Mouse (Mus musculus): ENCODE measurements around the gene Mbl2. TPM values are rescaled to one million over a fixed set of nuclear protein-coding genes. Genes with fewer than 3 reads are reported as not detected.
"Not testable (repeated sequence)": the region's sequence is repeated elsewhere in the genome, so short reads cannot be mapped to it uniquely, and the experiment has no call there.

Gene Mbl2
- polyA plus RNA-seq, 1 experiment from 2014 or later: 0.21 TPM

- no peaks in the 10 kb centered on the region for H3K9me3 ChIP-seq (ENCODE audit: control insufficient read depth, low read length)
- no peak overlapping the region for H3K4me3 ChIP-seq (ENCODE audit: low read depth, low read length)
- DNase-seq (ENCODE audit: low spot score) (no peak), ATAC-seq (replicated peaks; ENCODE audit: low FRiP score) (no peak)
- H3K9ac ChIP-seq (ENCODE audit: low read depth, low read length): no peak overlapping the region
- H3K36me3 ChIP-seq (ENCODE audit: control insufficient read depth, insufficient read depth, low read length): no peaks in the 10 kb centered on the region
- H3K4me2 ChIP-seq: no peak overlapping the region
- H3K27ac ChIP-seq (ENCODE audit: low read depth, low read length): no peak overlapping the region
- WGBS: 36% methylated on average over 2 of the region's 2 CpGs
- no peaks in the 10 kb centered on the region for H3K27me3 ChIP-seq (replicated peaks; ENCODE audit: control insufficient read depth, insufficient read depth, low read length)
- no peaks in the 10 kb centered on the region for H3K4me1 ChIP-seq (replicated peaks; ENCODE audit: control insufficient read depth, insufficient read depth, low read length)
Observed at GRCm38 (mm10) chr19:30214026-30214425, 18.7 kb upstream of the Mbl2 start.

- ATAC-seq (replicated peaks; ENCODE audit: low FRiP score); H3K27ac ChIP-seq (ENCODE audit: low read depth, low read length); H3K9me3 ChIP-seq (ENCODE audit: control insufficient read depth, low read length); H3K27me3 ChIP-seq (replicated peaks; ENCODE audit: control insufficient read depth, insufficient read depth, low read length); H3K9ac ChIP-seq (ENCODE audit: low read depth, low read length); H3K4me3 ChIP-seq (ENCODE audit: low read depth, low read length); H3K4me1 ChIP-seq (replicated peaks; ENCODE audit: control insufficient read depth, insufficient read depth, low read length); H3K4me2 ChIP-seq; H3K36me3 ChIP-seq (ENCODE audit: control insufficient read depth, insufficient read depth, low read length): not testable (repeated sequence)
- WGBS: 55% methylated on average over 2 of the region's 2 CpGs
- peak; percentile 26 for DNase-seq (ENCODE audit: low spot score)
Observed at GRCm38 (mm10) chr19:30215736-30216135, 17.0 kb upstream of the Mbl2 start.

- Histone ChIP-seq H3K27ac (ENCODE audit: low read depth, low read length) (no peak overlapping the region), H3K27me3 (replicated peaks; ENCODE audit: control insufficient read depth, insufficient read depth, low read length) (no peaks in the 10 kb centered on the region), H3K4me1 (replicated peaks; ENCODE audit: control insufficient read depth, insufficient read depth, low read length) (no peaks in the 10 kb centered on the region), H3K4me3 (ENCODE audit: low read depth, low read length) (no peak overlapping the region), H3K4me2 (no peak overlapping the region), H3K9ac (ENCODE audit: low read depth, low read length) (no peak overlapping the region), H3K9me3 (ENCODE audit: control insufficient read depth, low read length) (no peaks in the 10 kb centered on the region), H3K36me3 (ENCODE audit: control insufficient read depth, insufficient read depth, low read length) (no peaks in the 10 kb centered on the region)
- 68% methylated on average over 4 of the region's 4 CpGs for WGBS
- DNase-seq (ENCODE audit: low spot score): no peak
- ATAC-seq (replicated peaks; ENCODE audit: low FRiP score): no peak
Observed at GRCm38 (mm10) chr19:30216186-30216585, 16.6 kb upstream of the Mbl2 start.

- Histone ChIP-seq H3K36me3 (ENCODE audit: control insufficient read depth, insufficient read depth, low read length) (no peaks in the 10 kb centered on the region), H3K27me3 (replicated peaks; ENCODE audit: control insufficient read depth, insufficient read depth, low read length) (no peaks in the 10 kb centered on the region), H3K9ac (ENCODE audit: low read depth, low read length) (no peak overlapping the region), H3K4me1 (replicated peaks; ENCODE audit: control insufficient read depth, insufficient read depth, low read length) (no peaks in the 10 kb centered on the region), H3K4me3 (ENCODE audit: low read depth, low read length) (no peak overlapping the region), H3K27ac (ENCODE audit: low read depth, low read length) (no peak overlapping the region), H3K9me3 (ENCODE audit: control insufficient read depth, low read length) (no peaks in the 10 kb centered on the region), H3K4me2 (no peak overlapping the region)
- DNase-seq (ENCODE audit: low spot score) (peak; percentile 32), ATAC-seq (replicated peaks; ENCODE audit: low FRiP score) (no peak)
- 14% methylated on average over 7 of the region's 7 CpGs for WGBS
Observed at GRCm38 (mm10) chr19:30217335-30217734, 15.4 kb upstream of the Mbl2 start.

GRCm38 (mm10) chr19:30222593-30222992 lies 10.1 kb upstream of the Mbl2 start:
- ATAC-seq (replicated peaks; ENCODE audit: low FRiP score); H3K27me3 ChIP-seq (replicated peaks; ENCODE audit: control insufficient read depth, insufficient read depth, low read length); H3K4me2 ChIP-seq; H3K36me3 ChIP-seq (ENCODE audit: control insufficient read depth, insufficient read depth, low read length); H3K9ac ChIP-seq (ENCODE audit: low read depth, low read length); H3K4me1 ChIP-seq (replicated peaks; ENCODE audit: control insufficient read depth, insufficient read depth, low read length); H3K9me3 ChIP-seq (ENCODE audit: control insufficient read depth, low read length); H3K4me3 ChIP-seq (ENCODE audit: low read depth, low read length); H3K27ac ChIP-seq (ENCODE audit: low read depth, low read length): not testable (repeated sequence)
- DNase-seq (ENCODE audit: low spot score): peak; percentile 10
- 55% methylated on average over 8 of the region's 8 CpGs for WGBS

- Histone ChIP-seq H3K9me3 (ENCODE audit: control insufficient read depth, low read length) (no peaks in the 10 kb centered on the region), H3K4me3 (ENCODE audit: low read depth, low read length) (no peak overlapping the region), H3K9ac (ENCODE audit: low read depth, low read length) (no peak overlapping the region), H3K4me2 (no peak overlapping the region), H3K27me3 (replicated peaks; ENCODE audit: control insufficient read depth, insufficient read depth, low read length) (no peaks in the 10 kb centered on the region), H3K36me3 (ENCODE audit: control insufficient read depth, insufficient read depth, low read length) (no peaks in the 10 kb centered on the region), H3K27ac (ENCODE audit: low read depth, low read length) (no peak overlapping the region), H3K4me1 (replicated peaks; ENCODE audit: control insufficient read depth, insufficient read depth, low read length) (no peaks in the 10 kb centered on the region)
- ATAC-seq (replicated peaks; ENCODE audit: low FRiP score) (no peak), DNase-seq (ENCODE audit: low spot score) (no peak)
- 67% methylated on average over 3 of the region's 3 CpGs for WGBS
Observed at GRCm38 (mm10) chr19:30229477-30229876, 3.3 kb upstream of the Mbl2 start.

GRCm38 (mm10) chr19:30234416-30234815 lies 1.7 kb downstream of the Mbl2 start:
- no peaks in the 10 kb centered on the region for H3K27me3 ChIP-seq (replicated peaks; ENCODE audit: control insufficient read depth, insufficient read depth, low read length)
- no peak for DNase-seq (ENCODE audit: low spot score)
- H3K9ac ChIP-seq (ENCODE audit: low read depth, low read length): no peak overlapping the region
- ATAC-seq (replicated peaks; ENCODE audit: low FRiP score): no peak
- no peaks in the 10 kb centered on the region for H3K36me3 ChIP-seq (ENCODE audit: control insufficient read depth, insufficient read depth, low read length)
- no peak overlapping the region for H3K4me3 ChIP-seq (ENCODE audit: low read depth, low read length)
- no peaks in the 10 kb centered on the region for H3K4me1 ChIP-seq (replicated peaks; ENCODE audit: control insufficient read depth, insufficient read depth, low read length)
- H3K4me2 ChIP-seq: no peak overlapping the region
- 74% methylated on average over 8 of the region's 8 CpGs for WGBS
- H3K27ac ChIP-seq (ENCODE audit: low read depth, low read length): no peak overlapping the region
- no peaks in the 10 kb centered on the region for H3K9me3 ChIP-seq (ENCODE audit: control insufficient read depth, low read length)

GRCm38 (mm10) chr19:30247359-30247758 lies 14.6 kb downstream of the Mbl2 start:
- Histone ChIP-seq H3K4me2 (no peak overlapping the region), H3K4me3 (ENCODE audit: low read depth, low read length) (no peak overlapping the region), H3K9ac (ENCODE audit: low read depth, low read length) (no peak overlapping the region), H3K27ac (ENCODE audit: low read depth, low read length) (no peak overlapping the region), H3K9me3 (ENCODE audit: control insufficient read depth, low read length) (no peaks in the 10 kb centered on the region), H3K4me1 (replicated peaks; ENCODE audit: control insufficient read depth, insufficient read depth, low read length) (no peaks in the 10 kb centered on the region), H3K36me3 (ENCODE audit: control insufficient read depth, insufficient read depth, low read length) (no peaks in the 10 kb centered on the region), H3K27me3 (replicated peaks; ENCODE audit: control insufficient read depth, insufficient read depth, low read length) (no peaks in the 10 kb centered on the region; the same call in 1 of the 2 replicates)
- DNase-seq (ENCODE audit: low spot score) (no peak), ATAC-seq (replicated peaks; ENCODE audit: low FRiP score) (peak; percentile 29; the same call in 1 of the 2 replicates)
- WGBS: 21% methylated on average over 11 of the region's 11 CpGs

- Histone ChIP-seq H3K27ac (ENCODE audit: low read depth, low read length) (no peak overlapping the region), H3K4me3 (ENCODE audit: low read depth, low read length) (no peak overlapping the region), H3K36me3 (ENCODE audit: control insufficient read depth, insufficient read depth, low read length) (no peaks in the 10 kb centered on the region), H3K9ac (ENCODE audit: low read depth, low read length) (no peak overlapping the region), H3K27me3 (replicated peaks; ENCODE audit: control insufficient read depth, insufficient read depth, low read length) (no peaks in the 10 kb centered on the region; the same call in 1 of the 2 replicates), H3K4me1 (replicated peaks; ENCODE audit: control insufficient read depth, insufficient read depth, low read length) (no peaks in the 10 kb centered on the region), H3K9me3 (ENCODE audit: control insufficient read depth, low read length) (no peaks in the 10 kb centered on the region), H3K4me2 (no peak overlapping the region)
- DNase-seq (ENCODE audit: low spot score): peak; percentile 45
- 7% methylated on average over 8 of the region's 8 CpGs for WGBS
- no peak for ATAC-seq (replicated peaks; ENCODE audit: low FRiP score)
Observed at GRCm38 (mm10) chr19:30248822-30249221, 16.1 kb downstream of the Mbl2 start.
